Mouse (Mus musculus) limb, embryonic 14.5 days (tissue): ENCODE data around the gene Scd4. TPM values are rescaled to one million over a fixed set of nuclear protein-coding genes. Genes with fewer than 3 reads are reported as not detected.
A peak's percentile ranks its signal among the peaks of the same experiment; 100 is the strongest.

Source experiments
- ATAC-seq: fragments of 200-750 bp; cut with Nextera tagmentation; 2 replicates; pipeline ENCODE4 v1.8.0; 2017; ENCODE audit warnings: low read depth, moderate number of reproducible peaks, moderate TSS enrichment; ENCODE audit not compliant: low FRiP score
- DNase-seq: peaks from one replicate; pipeline ENCODE4 v3.0.0-alpha.2; 2015; ENCODE audit warnings: low spot score
- H3K27ac ChIP-seq: fragments of 300-500 bp; sonication (generic); replicated peaks from 2 replicates; pipeline ENCODE4 v1.5.1; 2014; ENCODE audit warnings: low read depth, mild to moderate bottlenecking, low read length, moderate library complexity, mixed read lengths
- H3K27me3 ChIP-seq: fragments of 300-500 bp; sonication (generic); 2 replicates; pipeline ENCODE4 v1.6.1; 2014; ENCODE audit warnings: low read length, mixed read lengths; ENCODE audit not compliant: control insufficient read depth, insufficient read depth
- H3K36me3 ChIP-seq: fragments of 300-500 bp; sonication (generic); 2 replicates; pipeline ENCODE4 v1.6.1; 2014; ENCODE audit warnings: mild to moderate bottlenecking, low read length, moderate library complexity, mixed read lengths; ENCODE audit not compliant: control insufficient read depth, insufficient read depth
- H3K4me1 ChIP-seq: fragments of 300-500 bp; sonication (generic); 2 replicates; pipeline ENCODE4 v1.6.1; 2014; ENCODE audit warnings: antibody characterized with exemption, low read length, mixed read lengths; ENCODE audit not compliant: control insufficient read depth, insufficient read depth
- H3K4me2 ChIP-seq: fragments of 300-500 bp; sonication (generic); replicated peaks from 2 replicates; pipeline ENCODE4 v1.6.1; 2014; ENCODE audit warnings: low read depth, mild to moderate bottlenecking, low read length, moderate library complexity; ENCODE audit not compliant: severe bottlenecking
- H3K4me3 ChIP-seq: fragments of 300-500 bp; sonication (generic); replicated peaks from 2 replicates; pipeline ENCODE4 v1.5.1; 2014; ENCODE audit warnings: low read length
- H3K9ac ChIP-seq: fragments of 300-500 bp; sonication (generic); 2 replicates; pipeline ENCODE4 v1.6.1; 2014; ENCODE audit warnings: mild to moderate bottlenecking, low read depth, low read length, moderate library complexity; ENCODE audit not compliant: severe bottlenecking
- H3K9me3 ChIP-seq: fragments of 300-500 bp; sonication (generic); 2 replicates; pipeline ENCODE4 v1.6.1; 2016; ENCODE audit warnings: low read length; ENCODE audit not compliant: control insufficient read depth
- POLR2A ChIP-seq: fragments of 200-500 bp; IDR thresholded peaks from 2 replicates; pipeline ENCODE4 v1.8.0; 2012; ENCODE audit warnings: inconsistent platforms, mild to moderate bottlenecking, moderate library complexity, borderline replicate concordance; ENCODE audit not compliant: insufficient read depth, insufficient read length; ENCODE audit errors: extremely low read depth
- WGBS: fragments of 180-500 bp; shearing (Covaris S2); extraction: QIAGEN DNeasy Blood & Tissue Kit; methylation state at CpG from one replicate; pipeline ENCODE4 v1.1.7; 2014; 5-methylcytosine and 5-hydroxymethylcytosine counted together
- polyA plus RNA-seq, 2 experiments: library from polyadenylated mRNA; depleted of rRNA in 1 of 2; stranded (reverse) in 1 of 2; unstranded in 1 of 2; fragments of >200 nt; fragmentation: Nextera tagmentation in 1 of 2; extraction: Ambion mirVana in 1 of 2; gene quantifications; 2 replicates each; pipeline versions ENCODE4 v1.2.1 to v1.2.3; 2012 to 2014

Scd4 gene
- polyA plus RNA-seq, 2 experiments = 0.12 to 0.80 TPM

DNA sequence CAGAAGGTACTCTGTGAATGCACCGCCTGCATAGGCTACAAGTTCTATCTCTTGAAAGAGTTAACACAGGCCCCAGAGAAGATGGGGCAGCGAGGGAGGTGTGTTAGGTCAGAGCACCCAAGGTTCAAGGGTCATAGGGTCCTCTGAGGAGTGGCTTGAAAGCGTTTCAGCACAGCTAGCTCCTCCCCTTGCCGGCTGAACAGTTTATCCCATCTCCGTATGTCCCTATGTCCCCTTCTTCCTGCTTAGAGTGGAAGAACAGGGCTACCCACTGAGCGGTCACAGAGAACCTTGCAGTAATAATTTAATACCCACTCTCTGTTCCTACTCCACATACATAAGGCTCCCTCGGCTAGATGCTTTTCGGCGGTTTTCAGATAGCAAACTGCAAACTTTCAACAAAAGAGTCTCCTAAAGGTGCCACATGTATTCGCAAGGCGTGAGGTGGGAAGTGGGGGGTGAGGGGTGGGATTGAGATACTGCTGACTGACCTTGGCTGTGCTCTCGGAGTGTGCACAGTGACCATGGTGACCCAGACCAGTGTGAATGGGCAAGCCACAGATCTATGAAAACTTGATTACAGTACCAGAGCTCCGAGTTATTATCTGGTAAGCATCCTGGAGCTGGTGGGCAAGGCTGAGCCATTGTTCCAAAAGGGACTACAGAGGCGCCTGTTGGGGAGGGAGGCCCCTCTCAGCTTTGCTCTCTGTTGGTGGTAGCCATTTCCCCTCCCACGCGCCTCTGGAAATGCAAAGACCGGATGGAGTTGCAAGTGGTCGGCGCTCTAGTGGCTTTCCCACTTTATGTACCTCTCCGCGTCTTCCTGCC, 39.7 kb upstream of the Scd4 start, which contains the start of gene Scd2:
Gene Scd2 (plus strand): TSS at position 734 of the 828 bp plus-strand sequence.
- Histone ChIP-seq H3K4me2 (peak within 1 kb of the TSS; percentile 96), H3K27ac (peak within 1 kb of the TSS; percentile 94), H3K36me3 (peaks cover 32% of the 10 kb centered on the region), H3K4me1 (peaks cover 38% of the 10 kb centered on the region), H3K4me3 (peak within 1 kb of the TSS; percentile 92), H3K27me3 (no peaks in the 10 kb centered on the region), H3K9me3 (no peaks in the 10 kb centered on the region), H3K9ac (peak within 1 kb of the TSS; percentile 86)
- DNase-seq (no peak), ATAC-seq (no peak)
- 5% methylated on average over 21 of the region's 21 CpGs for WGBS
- TF ChIP-seq POLR2A = peak; percentile 44; the same call in 1 of the 2 replicates

- peak; percentile 90; the same call in 1 of the 2 replicates for TF ChIP-seq POLR2A
- H3K9me3 ChIP-seq = no peaks in the 10 kb centered on the region
- H3K4me3 ChIP-seq = peak overlapping the region; percentile 92
- peak overlapping the region; percentile 96 for H3K4me2 ChIP-seq
- ATAC-seq (peak; percentile 97), DNase-seq (peak; percentile 99)
- 1% methylated on average over 29 of the region's 31 CpGs for WGBS
- peaks cover 40% of the 10 kb centered on the region for H3K36me3 ChIP-seq
- no peaks in the 10 kb centered on the region for H3K27me3 ChIP-seq
- H3K4me1 ChIP-seq = peaks cover 46% of the 10 kb centered on the region
- H3K9ac ChIP-seq = peak overlapping the region; percentile 86
- peak overlapping the region; percentile 94 for H3K27ac ChIP-seq
These were observed 38.9 kb upstream of the Scd4 start for GRCm38 (mm10) chr19:44293769-44294551.

- WGBS = 1% methylated on average over 14 of the region's 14 CpGs
- peak overlapping the region; percentile 92 for H3K4me3 ChIP-seq
- peak overlapping the region; percentile 86 for H3K9ac ChIP-seq
- DNase-seq = peak; percentile 93
- H3K36me3 ChIP-seq = peaks cover 46% of the 10 kb centered on the region
- peak overlapping the region; percentile 94 for H3K27ac ChIP-seq
- peaks cover 47% of the 10 kb centered on the region for H3K4me1 ChIP-seq
- no peaks in the 10 kb centered on the region for H3K9me3 ChIP-seq
- H3K4me2 ChIP-seq = peak overlapping the region; percentile 96
- ATAC-seq = peak; percentile 47
- no peaks in the 10 kb centered on the region for H3K27me3 ChIP-seq
- peak; percentile 97; the same call in 1 of the 2 replicates for TF ChIP-seq POLR2A
These were observed 38.3 kb upstream of the Scd4 start for GRCm38 (mm10) chr19:44294588-44295041.

GRCm38 (mm10) chr19:44295251-44295650, 37.6 kb upstream of the Scd4 start:
- Histone ChIP-seq H3K36me3 (peaks cover 52% of the 10 kb centered on the region), H3K27ac (no peak overlapping the region), H3K4me2 (peak overlapping the region; percentile 96), H3K9me3 (no peaks in the 10 kb centered on the region), H3K4me1 (peaks cover 47% of the 10 kb centered on the region), H3K9ac (peak overlapping the region; percentile 86), H3K27me3 (no peaks in the 10 kb centered on the region), H3K4me3 (peak overlapping the region; percentile 92)
- ATAC-seq (no peak), DNase-seq (peak; percentile 47)
- TF ChIP-seq POLR2A = no peak
- 4% methylated on average over 3 of the region's 3 CpGs for WGBS

GRCm38 (mm10) chr19:44295741-44296140, 37.2 kb upstream of the Scd4 start:
- DNase-seq (peak; percentile 73), ATAC-seq (no peak)
- peak overlapping the region; percentile 86 for H3K9ac ChIP-seq
- 0% methylated on average over 4 of the region's 4 CpGs for WGBS
- no peaks in the 10 kb centered on the region for H3K27me3 ChIP-seq
- peak overlapping the region; percentile 96 for H3K4me2 ChIP-seq
- H3K4me1 ChIP-seq = peaks cover 48% of the 10 kb centered on the region
- no peaks in the 10 kb centered on the region for H3K9me3 ChIP-seq
- peaks cover 57% of the 10 kb centered on the region for H3K36me3 ChIP-seq
- no peak for TF ChIP-seq POLR2A
- H3K27ac ChIP-seq = 0 out of 2 replicates have a peak overlapping the region, but pooled peaks have one; percentile 27
- H3K4me3 ChIP-seq = peak overlapping the region; percentile 92
